Mouse (Mus musculus) kidney, embryonic 15.5 days (tissue): ENCODE results near the gene Fgd5. TPM values are rescaled to one million over a fixed set of nuclear protein-coding genes. Genes with fewer than 3 reads are reported as not detected.

Experiments
- ATAC-seq: fragments of 200-750 bp; cut with Nextera tagmentation; replicated peaks from 2 replicates; pipeline ENCODE4 v1.8.0; 2017; ENCODE audit warnings: moderate TSS enrichment; ENCODE audit not compliant: low FRiP score
- H3K27ac ChIP-seq: fragments of 300-500 bp; sonication (generic); 2 replicates; pipeline ENCODE4 v1.5.1; 2015; ENCODE audit warnings: mild to moderate bottlenecking, inconsistent platforms
- H3K27me3 ChIP-seq: fragments of 300-500 bp; sonication (generic); 2 replicates; pipeline ENCODE4 v1.6.1; 2015; ENCODE audit warnings: inconsistent platforms
- H3K36me3 ChIP-seq: fragments of 300-500 bp; sonication (generic); 2 replicates; pipeline ENCODE4 v1.6.1; 2015; ENCODE audit warnings: inconsistent platforms
- H3K4me1 ChIP-seq: fragments of 300-500 bp; sonication (generic); 2 replicates; pipeline ENCODE4 v1.6.1; 2015; ENCODE audit warnings: inconsistent platforms
- H3K4me2 ChIP-seq: fragments of 300-500 bp; sonication (generic); 2 replicates; pipeline ENCODE4 v1.6.1; 2015; ENCODE audit warnings: moderate library complexity, mild to moderate bottlenecking, inconsistent platforms
- H3K4me3 ChIP-seq: fragments of 300-500 bp; sonication (generic); replicated peaks from 2 replicates; pipeline ENCODE4 v1.5.1; 2015; ENCODE audit warnings: mild to moderate bottlenecking, inconsistent platforms
- H3K9ac ChIP-seq: fragments of 300-500 bp; sonication (generic); 2 replicates; pipeline ENCODE4 v1.6.1; 2015; ENCODE audit warnings: mild to moderate bottlenecking, inconsistent platforms
- H3K9me3 ChIP-seq: fragments of 300-500 bp; sonication (generic); replicated peaks from 2 replicates; pipeline ENCODE4 v1.6.1; 2016; ENCODE audit warnings: inconsistent platforms
- WGBS: fragments of 180-500 bp; shearing (Covaris S2); methylation state at CpG from one replicate; pipeline ENCODE4 v1.1.7; 2015; ENCODE audit warnings: mixed read lengths; 5-methylcytosine and 5-hydroxymethylcytosine counted together
- polyA plus RNA-seq: library from polyadenylated mRNA; unstranded; fragments of >200 nt; fragmentation: Nextera tagmentation; extraction: Ambion mirVana; gene quantifications from 2 replicates; pipeline ENCODE4 v1.2.1, GENCODE M21; 2015

Fgd5 gene
- polyA plus RNA-seq, 1 experiment from 2014 or later = 18.7 TPM

DNA sequence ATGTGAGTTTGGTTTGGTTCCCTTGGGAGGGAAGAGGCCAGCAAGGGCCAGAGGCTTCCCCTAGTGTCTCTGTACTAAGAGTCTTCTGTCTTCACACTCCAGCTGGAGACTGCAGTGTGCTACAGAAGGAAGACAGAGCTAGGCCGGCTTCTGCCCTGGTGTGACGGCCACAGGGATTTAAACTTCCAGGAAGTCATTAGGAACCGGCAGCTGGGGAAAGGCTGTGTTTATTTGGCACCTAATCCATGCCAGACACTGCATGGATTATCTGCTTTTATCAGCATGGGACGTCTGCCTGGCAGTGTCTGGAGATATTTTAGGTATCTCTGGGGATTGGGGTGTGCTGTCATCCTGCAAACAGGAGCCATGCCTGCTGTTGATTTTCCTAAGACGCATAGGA is 57.7 kb downstream of the Fgd5 start:
- no peak for ATAC-seq
- 35% methylated on average over 5 of the region's 5 CpGs for WGBS
- H3K4me2 ChIP-seq = no peak overlapping the region

GRCm38 (mm10) chr6:92038158-92038557 is 59.5 kb downstream of the Fgd5 start:
- Histone ChIP-seq H3K36me3 (no peaks in the 10 kb centered on the region; the same call in 1 of the 2 replicates), H3K27me3 (no peaks in the 10 kb centered on the region), H3K27ac (no peak overlapping the region), H3K4me1 (peaks cover 27% of the 10 kb centered on the region), H3K9ac (no peak overlapping the region), H3K9me3 (no peaks in the 10 kb centered on the region), H3K4me3 (no peak overlapping the region), H3K4me2 (no peak overlapping the region)
- WGBS = 51% methylated on average over 3 of the region's 3 CpGs
- ATAC-seq = no peak

More for the DNA sequence above, 57.7 kb downstream of the Fgd5 start:
- Histone ChIP-seq H3K9me3 (no peaks in the 10 kb centered on the region), H3K36me3 (no peaks in the 10 kb centered on the region; the same call in 1 of the 2 replicates), H3K27ac (no peak overlapping the region), H3K27me3 (no peaks in the 10 kb centered on the region), H3K4me3 (no peak overlapping the region), H3K9ac (no peak overlapping the region), H3K4me1 (peaks cover 22% of the 10 kb centered on the region)

GRCm38 (mm10) chr6:92041271-92041670 is 62.6 kb downstream of the Fgd5 start:
- 59% methylated on average over 5 of the region's 5 CpGs for WGBS
- H3K4me2 ChIP-seq = no peak overlapping the region
- ATAC-seq = no peak
- H3K36me3 ChIP-seq = no peaks in the 10 kb centered on the region; the same call in 1 of the 2 replicates
- H3K9me3 ChIP-seq = no peaks in the 10 kb centered on the region
- H3K4me1 ChIP-seq = peaks cover 9% of the 10 kb centered on the region
- no peak overlapping the region for H3K4me3 ChIP-seq
- 0 out of 2 replicates have a peak overlapping the region, but pooled peaks have one; percentile 29 for H3K27ac ChIP-seq
- no peak overlapping the region for H3K9ac ChIP-seq
- no peaks in the 10 kb centered on the region for H3K27me3 ChIP-seq

DNA sequence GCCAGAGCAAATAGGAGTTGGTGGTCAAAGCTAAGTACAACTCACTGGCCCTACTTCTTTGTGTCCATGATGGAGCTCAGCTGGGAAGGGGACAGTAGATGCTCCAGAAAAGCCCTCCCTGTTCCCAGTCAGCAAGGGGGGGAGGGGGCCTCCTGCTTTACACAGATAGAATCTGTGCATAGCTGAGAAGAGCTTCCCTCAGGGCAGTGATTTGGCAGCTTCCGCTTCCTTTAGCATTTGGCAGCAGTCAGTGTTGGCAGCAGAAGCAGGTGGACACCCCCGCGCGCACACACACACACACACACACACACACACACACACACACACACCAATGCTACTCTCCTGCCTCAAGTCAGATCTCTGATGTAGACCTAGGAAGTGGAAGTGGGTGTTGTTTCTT is 63.4 kb downstream of the Fgd5 start:
- Histone ChIP-seq H3K9me3 (no peaks in the 10 kb centered on the region), H3K36me3 (no peaks in the 10 kb centered on the region; the same call in 1 of the 2 replicates), H3K4me3 (no peak overlapping the region), H3K4me1 (peaks cover 9% of the 10 kb centered on the region), H3K27ac (peak overlapping the region; percentile 29; the same call in 1 of the 2 replicates), H3K27me3 (no peaks in the 10 kb centered on the region), H3K9ac (no peak overlapping the region), H3K4me2 (no peak overlapping the region)
- 65% methylated on average over 4 of the region's 4 CpGs for WGBS
- no peak for ATAC-seq

- no peaks in the 10 kb centered on the region; the same call in 1 of the 2 replicates for H3K36me3 ChIP-seq
- H3K4me3 ChIP-seq = no peak overlapping the region
- no peaks in the 10 kb centered on the region for H3K9me3 ChIP-seq
- H3K27ac ChIP-seq = no peak overlapping the region
- H3K4me1 ChIP-seq = peaks cover 9% of the 10 kb centered on the region
- H3K4me2 ChIP-seq = no peak overlapping the region
- no peak for ATAC-seq
- H3K9ac ChIP-seq = no peak overlapping the region
- WGBS = 81% methylated on average over 1 of the region's 1 CpGs
- H3K27me3 ChIP-seq = no peaks in the 10 kb centered on the region
These were observed 64.2 kb downstream of the Fgd5 start for GRCm38 (mm10) chr6:92042850-92043249.

- Histone ChIP-seq H3K27ac (no peak overlapping the region), H3K9me3 (no peaks in the 10 kb centered on the region), H3K9ac (no peak overlapping the region), H3K4me1 (0 out of 2 replicates have a peak, but pooled peaks cover 3% of the 10 kb centered on the region), H3K4me3 (no peak overlapping the region), H3K27me3 (no peaks in the 10 kb centered on the region), H3K4me2 (no peak overlapping the region), H3K36me3 (peaks cover 19% of the 10 kb centered on the region; the same call in 1 of the 2 replicates)
- no peak for ATAC-seq
- 52% methylated on average over 2 of the region's 2 CpGs for WGBS
These were observed 79.1 kb downstream of the Fgd5 start for GRCm38 (mm10) chr6:92057768-92058167.

DNA sequence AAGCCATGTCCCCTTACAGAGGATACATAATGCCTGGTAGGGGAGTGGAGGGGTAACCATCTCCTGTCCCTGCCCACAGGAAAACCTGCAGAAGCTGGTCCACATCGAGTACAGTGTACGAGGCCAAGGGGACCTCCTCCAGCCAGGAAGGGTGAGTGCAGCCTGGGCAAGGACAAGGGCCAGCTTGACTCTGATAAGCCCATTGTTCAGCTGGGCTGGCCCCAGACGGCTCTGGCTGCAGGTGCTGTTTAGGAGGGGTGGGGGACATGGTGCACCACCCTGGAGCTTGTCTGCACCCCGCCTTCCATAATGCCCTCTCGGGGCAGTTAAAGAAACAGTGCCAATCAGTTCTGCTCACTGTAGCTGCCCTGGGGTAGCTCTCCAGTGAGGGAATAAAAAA is 83.0 kb downstream of the Fgd5 start:
- H3K4me3 ChIP-seq = no peak overlapping the region
- no peak for ATAC-seq
- H3K4me1 ChIP-seq = 0 out of 2 replicates have a peak, but pooled peaks cover 3% of the 10 kb centered on the region
- H3K9ac ChIP-seq = no peak overlapping the region
- H3K27me3 ChIP-seq = no peaks in the 10 kb centered on the region
- H3K9me3 ChIP-seq = no peaks in the 10 kb centered on the region
- no peak overlapping the region for H3K27ac ChIP-seq
- 61% methylated on average over 5 of the region's 5 CpGs for WGBS
- peaks cover 11% of the 10 kb centered on the region; the same call in 1 of the 2 replicates for H3K36me3 ChIP-seq
- no peak overlapping the region for H3K4me2 ChIP-seq

DNA sequence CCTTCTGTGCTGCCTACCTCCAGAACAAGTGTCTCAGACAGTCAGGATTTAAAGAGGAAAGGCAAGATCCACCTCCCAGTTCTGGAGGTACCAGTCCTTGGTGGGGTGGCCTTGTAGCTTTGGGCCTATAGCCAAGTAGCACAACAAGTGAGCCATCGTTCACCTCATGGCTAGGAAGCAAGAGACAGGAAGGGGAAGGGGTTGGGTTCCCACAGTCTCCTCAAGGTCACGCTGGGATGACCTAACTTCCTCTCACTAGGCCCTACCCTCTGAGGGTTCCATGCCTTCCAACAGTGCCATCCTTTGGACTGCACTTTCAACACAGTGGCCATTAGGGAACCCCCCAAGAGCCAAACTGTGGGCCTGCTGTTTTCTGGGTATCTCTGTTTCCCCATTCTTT is 84.8 kb downstream of the Fgd5 start:
- no peak for ATAC-seq
- Histone ChIP-seq H3K27me3 (no peaks in the 10 kb centered on the region), H3K9ac (no peak overlapping the region), H3K4me3 (no peak overlapping the region), H3K4me2 (no peak overlapping the region), H3K27ac (no peak overlapping the region), H3K36me3 (peaks cover 7% of the 10 kb centered on the region; the same call in 1 of the 2 replicates), H3K4me1 (0 out of 2 replicates have a peak, but pooled peaks cover 3% of the 10 kb centered on the region), H3K9me3 (no peaks in the 10 kb centered on the region)
- 79% methylated on average over 2 of the region's 2 CpGs for WGBS

DNA sequence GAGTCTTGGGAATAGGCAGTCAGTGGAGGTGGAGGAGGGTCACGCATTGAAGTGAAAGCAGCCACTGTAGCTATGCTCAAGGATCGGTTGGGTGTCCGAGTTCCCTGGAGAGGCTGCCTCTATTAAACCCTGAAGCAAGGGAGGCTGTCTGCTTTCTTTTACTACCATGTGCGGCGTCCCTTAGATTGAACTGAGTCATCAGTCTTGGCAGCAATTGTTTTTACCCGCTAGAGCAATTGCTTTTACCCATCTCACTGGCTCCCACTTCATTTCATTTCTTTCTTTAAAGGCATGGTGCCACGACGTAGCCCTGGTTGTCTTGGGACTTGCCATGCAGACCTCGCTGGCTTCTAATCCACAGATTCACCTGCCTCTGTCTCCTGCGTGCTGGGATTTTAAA is 85.4 kb downstream of the Fgd5 start:
- 81% methylated on average over 10 of the region's 10 CpGs for WGBS

GRCm38 (mm10) chr6:92065721-92066496 is 87.2 kb downstream of the Fgd5 start:
- no peaks in the 10 kb centered on the region for H3K9me3 ChIP-seq
- no peak for ATAC-seq
- 56% methylated on average over 12 of the region's 12 CpGs for WGBS

More for the DNA sequence above, 85.4 kb downstream of the Fgd5 start:
- Histone ChIP-seq H3K36me3 (0 out of 2 replicates have a peak, but pooled peaks cover 4% of the 10 kb centered on the region), H3K9ac (no peak overlapping the region), H3K27ac (no peak overlapping the region), H3K27me3 (no peaks in the 10 kb centered on the region), H3K4me1 (0 out of 2 replicates have a peak, but pooled peaks cover 3% of the 10 kb centered on the region), H3K4me3 (no peak overlapping the region), H3K9me3 (no peaks in the 10 kb centered on the region), H3K4me2 (no peak overlapping the region)
- ATAC-seq = no peak

DNA sequence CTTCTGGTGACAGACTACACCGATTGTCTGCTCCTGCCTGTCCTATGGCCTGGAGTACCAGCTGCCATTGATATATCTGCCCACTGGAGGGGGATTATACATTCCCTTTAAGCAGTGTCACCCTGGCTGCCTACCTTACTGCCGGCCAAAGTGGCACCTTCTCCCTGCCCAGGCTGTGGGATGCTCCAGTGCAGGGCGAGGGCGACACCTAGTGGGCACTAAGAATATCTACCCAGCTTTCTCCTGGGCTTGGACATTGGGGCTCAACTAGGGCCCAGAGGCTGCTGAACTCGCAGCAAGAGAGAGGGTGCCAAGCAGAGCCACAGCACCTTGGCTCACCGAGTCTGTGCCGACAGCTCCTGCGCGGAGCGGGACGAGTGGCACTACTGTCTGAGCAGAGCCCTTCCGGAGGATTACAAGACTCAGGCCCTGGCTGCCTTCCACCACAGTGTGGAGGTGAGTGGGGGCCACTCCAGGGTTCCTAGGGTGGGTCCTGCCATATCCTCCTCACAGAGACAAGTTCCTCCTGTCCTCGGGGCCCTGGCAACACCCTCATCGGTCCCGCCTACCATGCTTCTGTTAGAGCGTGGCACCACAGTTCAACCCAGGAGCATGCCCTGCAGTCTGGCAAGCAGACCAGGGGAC is 88.6 kb downstream of the Fgd5 start:
- 36% methylated on average over 16 of the region's 16 CpGs for WGBS

More at GRCm38 (mm10) chr6:92065721-92066496, 87.2 kb downstream of the Fgd5 start:
- no peak overlapping the region for H3K4me3 ChIP-seq
- H3K4me2 ChIP-seq = no peak overlapping the region
- H3K27me3 ChIP-seq = peaks cover 4% of the 10 kb centered on the region; the same call in 1 of the 2 replicates
- H3K9ac ChIP-seq = no peak overlapping the region
- 0 out of 2 replicates have a peak, but pooled peaks cover 10% of the 10 kb centered on the region for H3K36me3 ChIP-seq
- H3K27ac ChIP-seq = no peak overlapping the region
- H3K4me1 ChIP-seq = 0 out of 2 replicates have a peak, but pooled peaks cover 3% of the 10 kb centered on the region

More for the DNA sequence above, 88.6 kb downstream of the Fgd5 start:
- no peak overlapping the region for H3K4me2 ChIP-seq
- no peak overlapping the region for H3K9ac ChIP-seq
- H3K9me3 ChIP-seq = no peaks in the 10 kb centered on the region
- no peak overlapping the region for H3K4me3 ChIP-seq
- H3K27me3 ChIP-seq = peaks cover 4% of the 10 kb centered on the region; the same call in 1 of the 2 replicates
- 0 out of 2 replicates have a peak, but pooled peaks cover 14% of the 10 kb centered on the region for H3K36me3 ChIP-seq
- no peak overlapping the region for H3K27ac ChIP-seq
- ATAC-seq = peak; percentile 76
- no peaks in the 10 kb centered on the region for H3K4me1 ChIP-seq
